Mouse (Mus musculus) midbrain, embryonic 14.5 days (tissue): ENCODE results near the gene Fndc9. TPM values are rescaled to one million over a fixed set of nuclear protein-coding genes. Genes with fewer than 3 reads are reported as not detected.

ENCODE experiments used
- ATAC-seq: fragments of 200-750 bp; cut with Nextera tagmentation; 2 replicates; pipeline ENCODE4 v1.8.0; 2017; ENCODE audit warnings: moderate number of reproducible peaks, moderate library complexity; ENCODE audit not compliant: low FRiP score, low TSS enrichment
- DNase-seq: peaks from one replicate; pipeline ENCODE4 v3.0.0-alpha.2; 2015
- H3K27ac ChIP-seq: fragments of 300-500 bp; sonication (generic); replicated peaks from 2 replicates; pipeline ENCODE4 v1.5.1; 2014; ENCODE audit warnings: mild to moderate bottlenecking, low read depth, low read length, moderate library complexity
- H3K27me3 ChIP-seq: fragments of 300-500 bp; sonication (generic); 2 replicates; pipeline ENCODE4 v1.6.1; 2014; ENCODE audit warnings: low read length, control low read depth, mixed read lengths; ENCODE audit not compliant: control insufficient read depth, insufficient read depth
- H3K36me3 ChIP-seq: fragments of 300-500 bp; sonication (generic); 2 replicates; pipeline ENCODE4 v1.6.1; 2014; ENCODE audit warnings: low read length, control low read depth; ENCODE audit not compliant: control insufficient read depth, insufficient read depth
- H3K4me1 ChIP-seq: fragments of 300-500 bp; sonication (generic); 2 replicates; pipeline ENCODE4 v1.6.1; 2014; ENCODE audit warnings: mild to moderate bottlenecking, antibody characterized with exemption, low read length, control low read depth; ENCODE audit not compliant: control insufficient read depth, insufficient read depth
- H3K4me2 ChIP-seq: fragments of 300-500 bp; sonication (generic); 2 replicates; pipeline ENCODE4 v1.6.1; 2014; ENCODE audit warnings: mild to moderate bottlenecking, low read length, moderate library complexity
- H3K4me3 ChIP-seq: fragments of 300-500 bp; sonication (generic); replicated peaks from 2 replicates; pipeline ENCODE4 v1.5.1; 2014; ENCODE audit warnings: low read depth, low read length
- H3K9ac ChIP-seq: fragments of 300-500 bp; sonication (generic); replicated peaks from 2 replicates; pipeline ENCODE4 v1.6.1; 2014; ENCODE audit warnings: mild to moderate bottlenecking, low read length, moderate library complexity
- H3K9me3 ChIP-seq: fragments of 300-500 bp; sonication (generic); 2 replicates; pipeline ENCODE4 v1.6.1; 2016; ENCODE audit warnings: low read length, control low read depth, mixed read lengths; ENCODE audit not compliant: control insufficient read depth
- WGBS: fragments of 180-500 bp; shearing (Covaris S2); extraction: QIAGEN DNeasy Blood & Tissue Kit; methylation state at CpG from one replicate; pipeline ENCODE4 v1.1.7; 2014; 5-methylcytosine and 5-hydroxymethylcytosine counted together
- polyA plus RNA-seq: library from polyadenylated mRNA; unstranded; fragments of >200 nt; fragmentation: Nextera tagmentation; extraction: Ambion mirVana; gene quantifications from 2 replicates; pipeline ENCODE4 v1.2.1, GENCODE M21; 2014

The Fndc9 gene
- polyA plus RNA-seq, 1 experiment from 2014 or later: 7.9 TPM

DNA sequence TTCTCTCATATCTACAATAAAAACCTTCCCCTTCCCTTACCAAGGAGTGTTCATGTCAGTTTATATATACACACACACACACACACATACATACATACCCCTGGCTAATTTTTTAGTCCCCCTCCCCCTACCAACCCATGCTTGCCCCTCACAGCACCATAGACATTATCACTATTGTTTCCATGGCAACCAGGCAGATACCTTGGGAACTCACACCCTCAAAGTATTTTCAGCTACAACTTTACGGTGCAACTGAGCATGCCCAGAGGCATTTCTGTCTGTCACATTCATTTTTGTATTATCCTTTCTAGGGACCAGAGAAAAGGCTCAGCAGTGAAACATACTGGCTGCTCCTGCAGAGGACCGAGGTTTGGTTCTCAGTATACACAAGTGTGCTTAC, 15.1 kb upstream of the Fndc9 start:
- ATAC-seq (no peak), DNase-seq (peak; percentile 74)
- Histone ChIP-seq H3K4me1 (peaks cover 30% of the 10 kb centered on the region), H3K9ac (no peak overlapping the region), H3K9me3 (no peaks in the 10 kb centered on the region), H3K27ac (peak overlapping the region; percentile 92), H3K27me3 (no peaks in the 10 kb centered on the region), H3K4me2 (no peak overlapping the region), H3K36me3 (peaks cover 46% of the 10 kb centered on the region), H3K4me3 (no peak overlapping the region)
- 49% methylated on average over 2 of the region's 2 CpGs for WGBS

DNA sequence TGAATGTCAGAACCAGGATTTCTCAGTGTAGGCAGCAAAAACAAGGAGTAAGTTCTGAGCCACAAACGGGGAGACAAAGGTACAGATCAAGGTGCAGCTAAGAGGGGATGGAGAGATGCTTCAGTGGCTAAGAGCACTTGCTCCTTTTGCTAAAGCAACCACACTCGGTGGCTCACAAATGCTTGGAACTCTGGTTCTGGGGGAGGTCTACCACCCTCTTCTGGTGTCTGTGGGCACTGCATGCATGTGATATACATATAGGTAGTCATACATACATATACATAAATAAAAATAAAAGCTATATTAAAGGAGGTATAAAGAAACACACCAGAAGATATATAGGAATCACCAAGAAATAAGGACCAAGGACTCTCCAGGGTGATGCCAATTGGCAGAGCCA, 11.8 kb upstream of the Fndc9 start:
- no peaks in the 10 kb centered on the region for H3K9me3 ChIP-seq
- ATAC-seq (no peak), DNase-seq (no peak)
- no peak overlapping the region for H3K27ac ChIP-seq
- WGBS: 83% methylated on average over 2 of the region's 2 CpGs
- H3K4me3 ChIP-seq: no peak overlapping the region
- H3K4me1 ChIP-seq: peaks cover 15% of the 10 kb centered on the region
- H3K36me3 ChIP-seq: peaks cover 45% of the 10 kb centered on the region
- no peak overlapping the region for H3K9ac ChIP-seq
- no peaks in the 10 kb centered on the region for H3K27me3 ChIP-seq
- no peak overlapping the region for H3K4me2 ChIP-seq

DNA sequence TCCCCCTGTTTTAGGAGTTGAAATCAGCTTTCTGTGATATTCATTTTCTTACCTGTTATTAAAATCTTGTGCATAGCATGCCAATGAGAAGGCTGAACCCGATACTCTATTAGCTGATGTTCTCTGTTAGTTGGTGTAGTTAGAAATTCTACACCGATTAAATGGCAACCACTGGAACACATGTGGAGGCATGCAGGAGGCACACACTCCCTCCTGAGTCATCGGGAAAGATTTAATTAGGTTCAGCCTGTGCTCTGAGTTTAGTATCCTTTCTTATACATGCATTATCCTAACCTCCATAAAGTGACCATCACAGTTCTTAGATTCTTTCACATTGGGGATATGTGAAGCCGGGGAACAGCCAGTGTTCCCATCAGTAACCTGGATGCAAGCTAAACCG, 10.0 kb upstream of the Fndc9 start:
- ATAC-seq (no peak), DNase-seq (no peak)
- WGBS: 94% methylated on average over 5 of the region's 5 CpGs
- Histone ChIP-seq H3K9ac (no peak overlapping the region), H3K27ac (no peak overlapping the region), H3K36me3 (peaks cover 50% of the 10 kb centered on the region), H3K4me2 (no peak overlapping the region), H3K4me1 (no peaks in the 10 kb centered on the region), H3K27me3 (no peaks in the 10 kb centered on the region), H3K4me3 (no peak overlapping the region), H3K9me3 (no peaks in the 10 kb centered on the region)

DNA sequence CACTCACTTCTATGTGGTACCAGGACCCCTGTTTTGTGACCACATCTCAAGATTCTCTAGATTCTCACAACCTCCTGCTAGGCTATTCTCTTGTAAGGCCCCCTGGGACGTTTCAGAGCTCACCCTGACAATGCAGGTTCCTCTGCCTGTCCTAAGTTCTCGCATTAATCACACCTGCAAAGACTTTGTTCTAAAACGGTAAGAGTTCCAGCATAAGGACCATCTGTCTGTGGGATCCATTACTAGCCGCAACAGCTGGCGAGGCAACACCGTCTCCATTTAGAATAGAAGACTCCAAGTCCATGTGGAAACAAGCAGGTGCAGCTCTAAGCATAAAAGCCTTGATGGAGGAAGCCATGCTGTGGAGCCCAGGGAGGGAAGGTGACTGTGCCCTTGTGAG, 5.1 kb upstream of the Fndc9 start:
- Histone ChIP-seq H3K36me3 (peaks cover 37% of the 10 kb centered on the region), H3K27ac (no peak overlapping the region), H3K4me3 (no peak overlapping the region), H3K9me3 (no peaks in the 10 kb centered on the region), H3K27me3 (no peaks in the 10 kb centered on the region), H3K4me1 (peaks cover 11% of the 10 kb centered on the region), H3K4me2 (no peak overlapping the region), H3K9ac (no peak overlapping the region)
- 67% methylated on average over 6 of the region's 6 CpGs for WGBS
- ATAC-seq: no peak
- DNase-seq: no peak

DNA sequence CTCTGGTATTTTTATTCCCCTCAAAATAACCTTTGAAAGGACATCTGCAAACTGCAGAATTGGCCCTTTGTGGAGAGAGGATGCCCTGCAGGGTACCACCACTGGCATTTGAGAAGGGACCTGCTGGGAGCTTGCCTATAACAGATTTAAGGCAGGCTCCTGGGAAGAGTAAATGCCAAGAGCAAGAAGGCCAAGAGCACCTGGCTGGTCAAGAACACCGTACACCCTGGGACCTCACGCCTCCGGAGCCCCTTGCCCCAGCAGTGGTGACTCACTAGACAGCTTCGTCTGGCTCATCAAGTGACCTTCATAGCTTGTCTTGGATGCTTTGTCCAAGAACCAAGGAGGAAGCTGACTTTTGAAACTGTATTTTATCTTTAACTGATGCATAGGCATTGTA, 2.5 kb upstream of the Fndc9 start:
- Histone ChIP-seq H3K36me3 (peaks cover 39% of the 10 kb centered on the region), H3K4me3 (no peak overlapping the region), H3K9ac (no peak overlapping the region), H3K4me2 (no peak overlapping the region), H3K9me3 (no peaks in the 10 kb centered on the region), H3K4me1 (peaks cover 21% of the 10 kb centered on the region), H3K27me3 (no peaks in the 10 kb centered on the region), H3K27ac (no peak overlapping the region)
- ATAC-seq (no peak), DNase-seq (no peak)
- WGBS: 84% methylated on average over 4 of the region's 4 CpGs

DNA sequence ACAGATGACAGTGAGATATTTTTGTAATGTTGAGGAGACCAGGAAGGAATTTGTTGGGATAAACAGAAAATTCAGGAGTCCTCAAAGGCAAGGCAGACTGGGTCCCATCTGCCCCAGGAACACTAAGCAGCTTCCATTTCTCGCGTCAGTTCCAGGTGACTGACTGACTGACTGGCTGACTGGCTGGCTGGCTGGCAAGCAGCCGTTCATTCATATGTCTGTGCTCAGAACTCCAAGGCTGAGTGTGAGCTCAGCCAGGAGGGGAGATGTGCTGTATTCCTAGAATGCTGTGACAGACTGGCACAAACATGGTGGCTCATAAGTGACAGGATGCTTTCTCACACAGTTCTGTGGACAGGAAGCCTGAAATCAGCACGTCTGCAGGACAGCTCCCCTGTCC, 1.4 kb upstream of the Fndc9 start:
- Histone ChIP-seq H3K4me2 (no peak overlapping the region), H3K27me3 (no peaks in the 10 kb centered on the region), H3K4me3 (no peak overlapping the region), H3K27ac (peak overlapping the region; percentile 79), H3K36me3 (peaks cover 49% of the 10 kb centered on the region), H3K4me1 (peaks cover 21% of the 10 kb centered on the region), H3K9ac (no peak overlapping the region), H3K9me3 (no peaks in the 10 kb centered on the region)
- WGBS: 60% methylated on average over 4 of the region's 4 CpGs
- ATAC-seq: no peak
- no peak for DNase-seq

DNA sequence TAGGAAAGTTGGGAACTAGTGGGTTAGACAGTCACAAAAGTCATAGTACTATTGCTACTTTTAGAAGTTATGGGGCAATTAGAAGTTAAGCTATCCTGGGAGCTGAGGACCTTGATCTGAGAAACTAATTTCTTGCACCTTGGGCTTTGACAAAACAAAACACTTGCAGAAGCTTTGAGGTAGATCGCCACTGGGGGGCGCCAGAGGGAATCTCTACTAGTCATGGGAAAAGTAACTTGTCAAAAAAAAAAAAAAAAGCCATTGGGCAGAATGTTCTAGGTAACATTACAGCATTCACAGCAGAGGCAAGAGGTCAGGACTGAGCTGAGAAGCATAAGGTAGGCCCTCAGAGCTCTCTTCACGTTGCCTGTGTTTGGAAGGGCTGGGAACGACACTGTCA, 1.6 kb downstream of the Fndc9 start:
- no peak for ATAC-seq
- WGBS: 42% methylated on average over 4 of the region's 4 CpGs

DNA sequence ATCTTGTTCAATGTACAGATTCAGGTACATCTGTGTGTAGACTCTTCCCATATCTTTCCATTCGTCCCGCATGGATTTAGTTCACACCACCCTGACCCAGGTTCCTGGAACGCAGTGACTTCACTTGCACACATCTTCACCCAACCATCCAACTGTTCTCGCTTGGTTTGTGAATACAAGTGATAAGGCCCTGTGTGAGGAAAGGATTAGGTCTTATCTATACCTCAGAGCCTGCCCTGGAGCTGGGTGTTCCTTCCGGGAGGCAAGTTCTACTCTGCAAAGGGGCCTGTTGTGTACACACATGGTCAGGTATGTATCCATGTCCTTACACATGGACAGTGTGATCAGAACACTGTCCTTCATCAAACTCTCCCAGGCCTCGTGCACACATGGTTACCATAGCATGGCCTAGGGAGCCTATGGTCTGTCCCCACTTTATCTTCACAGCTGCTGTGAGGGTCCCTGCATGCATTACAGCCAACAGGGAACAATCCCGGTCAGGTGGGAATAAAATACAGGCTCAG, 5.9 kb downstream of the Fndc9 start:
- H3K27me3 ChIP-seq: no peaks in the 10 kb centered on the region
- peaks cover 76% of the 10 kb centered on the region for H3K36me3 ChIP-seq
- H3K9me3 ChIP-seq: no peaks in the 10 kb centered on the region
- DNase-seq (no peak), ATAC-seq (no peak)
- no peaks in the 10 kb centered on the region for H3K4me1 ChIP-seq
- no peak overlapping the region for H3K4me3 ChIP-seq
- no peak overlapping the region for H3K9ac ChIP-seq
- WGBS: 95% methylated on average over 7 of the region's 7 CpGs
- H3K27ac ChIP-seq: no peak overlapping the region
- H3K4me2 ChIP-seq: no peak overlapping the region

More for the DNA sequence above, 1.6 kb downstream of the Fndc9 start:
- H3K27ac ChIP-seq: no peak overlapping the region
- no peak overlapping the region for H3K4me2 ChIP-seq
- peak; percentile 80 for DNase-seq
- no peaks in the 10 kb centered on the region for H3K27me3 ChIP-seq
- H3K4me3 ChIP-seq: no peak overlapping the region
- H3K4me1 ChIP-seq: peaks cover 21% of the 10 kb centered on the region
- H3K9me3 ChIP-seq: no peaks in the 10 kb centered on the region
- H3K9ac ChIP-seq: no peak overlapping the region
- H3K36me3 ChIP-seq: peaks cover 59% of the 10 kb centered on the region

DNA sequence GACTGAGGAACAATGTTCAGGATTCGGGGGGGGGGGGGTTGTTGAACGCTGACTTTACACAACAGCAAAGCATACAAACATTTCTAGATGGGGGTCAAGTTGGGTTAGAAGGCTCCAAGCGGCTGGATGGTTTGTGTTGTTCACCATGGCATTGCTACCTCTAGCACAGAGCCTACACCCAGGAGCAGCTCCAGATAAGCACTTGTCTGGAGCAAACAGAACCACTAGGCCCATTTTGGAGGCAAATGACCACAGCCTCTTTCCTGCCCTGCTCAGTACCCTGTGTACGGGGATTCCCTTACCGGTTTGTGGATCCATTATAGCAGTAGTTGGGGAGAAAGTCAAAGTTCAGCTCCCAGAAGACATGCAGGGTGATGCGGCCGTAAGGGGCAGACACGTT, 6.7 kb downstream of the Fndc9 start:
- no peak for DNase-seq
- Histone ChIP-seq H3K27ac (no peak overlapping the region), H3K9ac (no peak overlapping the region), H3K4me2 (no peak overlapping the region), H3K4me1 (no peaks in the 10 kb centered on the region), H3K36me3 (peaks cover 83% of the 10 kb centered on the region), H3K27me3 (no peaks in the 10 kb centered on the region), H3K9me3 (no peaks in the 10 kb centered on the region), H3K4me3 (no peak overlapping the region)
- WGBS: 96% methylated on average over 8 of the region's 8 CpGs
- ATAC-seq: no peak
